Mouse (Mus musculus) testis, adult 2 months (tissue): ENCODE results near the gene Ptrh2. TPM values are rescaled to one million over a fixed set of nuclear protein-coding genes. Genes with fewer than 3 reads are reported as not detected.

Experiments
- H3K27ac ChIP-seq: fragments of 200-500 bp; 2 replicates; pipeline ENCODE4 v1.5.1; 2012; ENCODE audit warnings: low read depth, low read length; ENCODE audit not compliant: control insufficient read depth, insufficient read depth
- H3K27me3 ChIP-seq: fragments of 200-500 bp; 2 replicates; pipeline ENCODE4 v1.6.1; 2012; ENCODE audit warnings: mild to moderate bottlenecking, low read length, moderate library complexity; ENCODE audit not compliant: control insufficient read depth, insufficient read depth
- H3K36me3 ChIP-seq: fragments of 200-500 bp; 2 replicates; pipeline ENCODE4 v1.6.1; 2012; ENCODE audit warnings: mild to moderate bottlenecking, low read length; ENCODE audit not compliant: control insufficient read depth, insufficient read depth
- H3K4me1 ChIP-seq: fragments of 200-500 bp; 2 replicates; pipeline ENCODE4 v1.6.1; 2012; ENCODE audit warnings: low read length; ENCODE audit not compliant: control insufficient read depth, insufficient read depth
- H3K4me3 ChIP-seq: fragments of 200-500 bp; 2 replicates; pipeline ENCODE4 v1.5.1; 2012; ENCODE audit warnings: low read depth, mild to moderate bottlenecking, low read length, moderate library complexity, mixed read lengths; ENCODE audit not compliant: control insufficient read depth
- CTCF ChIP-seq: fragments of 200-500 bp; IDR thresholded peaks from 2 replicates; pipeline ENCODE4 v1.5.1; 2012; ENCODE audit warnings: low read depth, mild to moderate bottlenecking, inconsistent platforms, low read length, moderate library complexity; ENCODE audit not compliant: control insufficient read depth, insufficient read depth, insufficient replicate concordance
- POLR2A ChIP-seq: fragments of 200-500 bp; IDR thresholded peaks from 2 replicates; pipeline ENCODE4 v1.6.1; 2012; ENCODE audit warnings: low read depth, mild to moderate bottlenecking, inconsistent platforms, low read length, moderate library complexity; ENCODE audit not compliant: control insufficient read depth
- polyA plus RNA-seq: library from polyadenylated mRNA; depleted of rRNA; stranded (reverse); fragments of >200 nt; gene quantifications from 2 replicates; pipeline ENCODE4 v1.2.3, GENCODE M21; 2012

Gene Ptrh2
- polyA plus RNA-seq, 1 experiment = 3.4 TPM

GRCm38 (mm10) chr11:86685366-86685765 lies 1.6 kb downstream of the Ptrh2 start:
- Histone ChIP-seq H3K27ac (no peak overlapping the region), H3K27me3 (no peaks in the 10 kb centered on the region), H3K4me3 (no peak overlapping the region)

GRCm38 (mm10) chr11:86690383-86690782 lies 6.6 kb downstream of the Ptrh2 start:
- Histone ChIP-seq H3K36me3 (0 out of 2 replicates have a peak, but pooled peaks cover under 1% of the 10 kb centered on the region), H3K4me3 (no peak overlapping the region), H3K27ac (no peak overlapping the region), H3K4me1 (no peaks in the 10 kb centered on the region), H3K27me3 (no peaks in the 10 kb centered on the region)
- no peak for TF ChIP-seq CTCF
- no peak for TF ChIP-seq POLR2A

More at GRCm38 (mm10) chr11:86685366-86685765, 1.6 kb downstream of the Ptrh2 start:
- TF ChIP-seq CTCF = no peak
- no peak for TF ChIP-seq POLR2A
- Histone ChIP-seq H3K36me3 (no peaks in the 10 kb centered on the region), H3K4me1 (peaks cover 3% of the 10 kb centered on the region; the same call in 1 of the 2 replicates)

DNA sequence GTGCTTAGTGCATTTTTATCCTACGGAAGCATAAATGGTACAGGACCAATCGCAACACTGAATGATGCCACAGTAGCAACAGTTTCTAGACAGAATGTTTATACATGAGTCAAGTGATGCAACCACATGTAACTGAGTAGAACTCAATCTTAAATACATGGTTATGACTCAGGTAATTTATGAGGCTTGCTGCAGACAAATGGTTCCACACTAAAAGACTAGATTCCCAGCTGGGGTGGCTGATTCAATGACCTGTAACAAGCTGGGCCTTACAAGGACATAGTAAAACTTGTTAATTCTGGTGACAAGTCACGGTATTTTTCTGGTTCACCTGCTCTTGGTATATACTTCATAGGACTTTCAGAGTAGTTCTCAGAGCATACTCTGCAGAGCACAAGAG lies 7.7 kb downstream of the Ptrh2 start:
- Histone ChIP-seq H3K4me1 (no peaks in the 10 kb centered on the region), H3K27ac (no peak overlapping the region), H3K27me3 (no peaks in the 10 kb centered on the region), H3K36me3 (0 out of 2 replicates have a peak, but pooled peaks cover 1% of the 10 kb centered on the region), H3K4me3 (no peak overlapping the region)
- TF ChIP-seq CTCF = no peak
- no peak for TF ChIP-seq POLR2A

DNA sequence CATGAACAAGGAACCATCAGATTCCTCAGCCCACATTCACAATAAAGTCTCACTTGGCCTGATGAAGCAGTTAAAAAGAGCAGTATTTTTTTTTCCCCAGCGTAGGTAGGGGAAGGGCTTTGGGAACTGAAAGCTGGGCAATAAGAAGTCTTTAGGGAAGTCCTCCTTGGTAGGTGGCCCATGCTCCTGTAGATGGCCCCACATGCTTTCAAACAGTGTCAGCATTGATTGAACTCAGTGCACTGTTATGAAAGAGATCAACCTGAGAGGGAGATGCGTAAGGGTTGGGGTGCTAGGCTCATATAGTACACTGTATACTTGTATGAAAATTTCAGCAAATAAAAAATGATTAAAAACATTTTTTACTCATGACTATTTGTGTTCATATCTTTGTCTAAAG lies 8.2 kb downstream of the Ptrh2 start:
- no peak for TF ChIP-seq CTCF
- TF ChIP-seq POLR2A = no peak

DNA sequence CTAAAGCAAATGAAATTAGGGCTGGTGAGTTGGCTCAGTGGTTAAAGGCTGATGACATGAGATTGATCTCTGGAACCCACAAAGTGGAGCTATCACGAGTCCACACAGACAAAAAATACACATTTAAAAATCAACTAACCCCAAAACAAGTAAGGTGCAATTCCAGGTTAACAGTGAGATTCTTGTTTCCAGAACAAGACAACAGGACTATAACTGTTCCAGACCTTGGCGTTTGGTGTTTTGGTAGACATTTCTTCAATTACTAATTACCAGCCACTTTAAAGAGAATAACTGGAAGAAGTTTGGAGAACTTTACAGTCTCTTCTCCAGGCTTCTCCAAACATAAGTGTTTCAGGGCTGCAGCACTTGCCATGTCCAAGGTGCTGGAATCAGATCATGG lies 8.8 kb downstream of the Ptrh2 start:
- Histone ChIP-seq H3K4me1 (no peaks in the 10 kb centered on the region), H3K27ac (no peak overlapping the region), H3K4me3 (no peak overlapping the region), H3K27me3 (no peaks in the 10 kb centered on the region), H3K36me3 (0 out of 2 replicates have a peak, but pooled peaks cover 1% of the 10 kb centered on the region)
- TF ChIP-seq CTCF (no peak), POLR2A (no peak)

More for the DNA sequence above, 8.2 kb downstream of the Ptrh2 start:
- Histone ChIP-seq H3K4me3 (no peak overlapping the region), H3K36me3 (0 out of 2 replicates have a peak, but pooled peaks cover 1% of the 10 kb centered on the region), H3K27me3 (no peaks in the 10 kb centered on the region), H3K27ac (no peak overlapping the region), H3K4me1 (no peaks in the 10 kb centered on the region)

- TF ChIP-seq POLR2A = no peak
- TF ChIP-seq CTCF = no peak
- Histone ChIP-seq H3K4me3 (no peak overlapping the region), H3K4me1 (no peaks in the 10 kb centered on the region), H3K27me3 (no peaks in the 10 kb centered on the region), H3K36me3 (peaks cover 1% of the 10 kb centered on the region; the same call in 1 of the 2 replicates), H3K27ac (no peak overlapping the region)
Observed at GRCm38 (mm10) chr11:86695461-86695860, 11.7 kb downstream of the Ptrh2 start.

- H3K27me3 ChIP-seq = no peaks in the 10 kb centered on the region
Observed at GRCm38 (mm10) chr11:86701151-86701550, 17.4 kb downstream of the Ptrh2 start.

More at GRCm38 (mm10) chr11:86701151-86701550, 17.4 kb downstream of the Ptrh2 start:
- no peak overlapping the region for H3K4me3 ChIP-seq
- no peaks in the 10 kb centered on the region for H3K4me1 ChIP-seq
- H3K27ac ChIP-seq = no peak overlapping the region
- TF ChIP-seq POLR2A = no peak
- TF ChIP-seq CTCF = no peak
- H3K36me3 ChIP-seq = peaks cover 1% of the 10 kb centered on the region
